Mouse (Mus musculus): ENCODE data around the gene Vmn2r84.

DNA sequence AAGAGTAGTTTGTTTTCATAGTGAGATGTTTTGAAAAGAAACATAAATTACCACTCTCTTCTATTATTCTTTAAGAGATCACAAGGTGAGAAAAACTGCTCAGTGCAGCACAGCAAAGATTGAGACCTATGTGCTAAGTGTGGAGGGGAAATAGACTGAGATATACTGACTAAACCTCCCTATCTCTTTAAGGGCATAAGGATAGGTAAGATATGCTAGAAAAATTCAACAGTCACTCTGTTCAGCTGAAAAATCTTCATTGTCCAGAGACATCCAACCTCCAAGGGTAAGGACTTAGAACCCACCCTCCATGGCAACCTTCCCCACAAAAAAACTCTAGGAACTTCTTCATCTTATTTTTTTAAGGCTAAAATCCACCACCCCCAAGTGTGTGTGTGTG is 29.4 kb downstream of the Vmn2r84 start:
- TF ChIP-seq GATA1 (IDR thresholded peaks at IDR 0.05; ENCODE audit: borderline replicate concordance, low read length) (no peak), FLI1 (IDR thresholded peaks at IDR 0.05; ENCODE audit: low read length) (no peak)
